In genomic region chr16:23993351-23994321, GRCm38 (mm10) we compare ENCODE assay signal across 10 mouse cellular contexts. TPM values are rescaled to one million over a fixed set of nuclear protein-coding genes. Genes with fewer than 3 reads are reported as not detected.
DNase-seq lines count a peak whose midpoint lies in the region; ATAC-seq lines count a peak whose summit lies in the region.
"Had no signal": no experiment of that assay in that cellular context is flagged by ENCODE, and none has a peak within 500 bp of the region (broad histone marks: within the 10 kb centered on the region; RNA-seq: fewer than 3 reads in every experiment).

No protein-coding gene starts in this region.

- no peaks in the 10 kb centered on the region for H3K9me3 ChIP-seq in embryonic facial prominence, embryonic 13.5 days
- H3K9me3 ChIP-seq in hindbrain, embryonic 12.5 days (replicated peaks), result no peaks in the 10 kb centered on the region

- H3K9ac ChIP-seq in embryonic facial prominence, embryonic 13.5 days, result no peak overlapping the region
- H3K9ac ChIP-seq in hindbrain, embryonic 12.5 days, result no peak overlapping the region

- ATAC-seq in embryonic facial prominence, embryonic 13.5 days (ENCODE audit: insufficient number of reproducible peaks, insufficient read depth, low FRiP score, low TSS enrichment, low read depth), result 0 out of 2 replicates have a peak, but pooled peaks have one; percentile 39
- peak; percentile 59 for ATAC-seq in megakaryocyte, adult 5-6 weeks (ENCODE audit: poor library complexity, severe bottlenecking)
- ATAC-seq in megakaryocyte-erythroid progenitor cell, adult 5-6 weeks (replicated peaks; ENCODE audit: low FRiP score, low TSS enrichment, poor library complexity, severe bottlenecking), result no peak
- no peak for ATAC-seq in hindbrain, embryonic 12.5 days (ENCODE audit: low FRiP score)

- no peaks in the 10 kb centered on the region for H3K27me3 ChIP-seq in embryonic facial prominence, embryonic 13.5 days
- H3K27me3 ChIP-seq in hindbrain, embryonic 12.5 days, result 0 out of 2 replicates have a peak, but pooled peaks cover 8% of the 10 kb centered on the region

- no peaks in the 10 kb centered on the region for H3K36me3 ChIP-seq in embryonic facial prominence, embryonic 13.5 days
- no peaks in the 10 kb centered on the region for H3K36me3 ChIP-seq in hindbrain, embryonic 12.5 days

- H3K4me2 ChIP-seq in embryonic facial prominence, embryonic 13.5 days, result peak overlapping the region; percentile 36; the same call in 1 of the 2 replicates
- no peak overlapping the region for H3K4me2 ChIP-seq in hindbrain, embryonic 12.5 days (replicated peaks)

- 41% methylated on average over 17 of the region's 17 CpGs for WGBS in embryonic facial prominence, embryonic 13.5 days
- WGBS in hindbrain, embryonic 12.5 days, result 57% methylated on average over 17 of the region's 17 CpGs

- H3K4me1 ChIP-seq in embryonic facial prominence, embryonic 13.5 days, result peaks cover 27% of the 10 kb centered on the region
- H3K4me1 ChIP-seq in hindbrain, embryonic 12.5 days, result 0 out of 2 replicates have a peak, but pooled peaks cover 8% of the 10 kb centered on the region

- peak; percentile 45 for DNase-seq in cerebellum, adult 9-10 months
- DNase-seq in cerebellum, postnatal 14 days, result no peak
- DNase-seq in kidney, postnatal 14 days, result peak; percentile 81
- no peak for DNase-seq in spleen, postnatal 4 days (ENCODE audit: low spot score in 2 of 2)
- DNase-seq: right cerebral cortex, postnatal 14 days had no signal

- H3K27ac ChIP-seq in embryonic facial prominence, embryonic 13.5 days, result no peak overlapping the region; the same call in 1 of the 2 replicates
- H3K27ac ChIP-seq in hindbrain, embryonic 12.5 days, result no peak overlapping the region

- no peak overlapping the region for H3K4me3 ChIP-seq in embryonic facial prominence, embryonic 13.5 days
- no peak overlapping the region for H3K4me3 ChIP-seq in hindbrain, embryonic 12.5 days

RNA-seq across cellular contexts. Expression of gene Bcl6, which starts 5.0 kb away (rescaled TPM):
- 1.8 TPM in 2 replicates for polyA plus RNA-seq in embryonic facial prominence, embryonic 13.5 days (2015; fragmentation: Nextera tagmentation; extraction: Ambion mirVana)
- total RNA-seq in megakaryocyte, adult 5-6 weeks (2015), result 31.7 and 35.0 TPM in 2 replicates
- total RNA-seq in megakaryocyte, adult 5-6 weeks (2017), result 22.1 and 23.4 TPM in 2 replicates
- 1.2 TPM in 1 of 2 replicates, not detected in the other for total RNA-seq in megakaryocyte-erythroid progenitor cell, adult 5-6 weeks (2014; fragmentation: Nextera tagmentation)
- 0.61 and 1.3 TPM in 2 replicates for total RNA-seq in megakaryocyte-erythroid progenitor cell, adult 5-6 weeks (2017)
- polyA plus RNA-seq in hindbrain, embryonic 12.5 days (2016; fragmentation: Nextera tagmentation; extraction: Ambion mirVana), result 0.12 and 0.18 TPM in 2 replicates

RNA-seq across cellular contexts. Expression of gene Gm37419, which starts 5.4 kb away (rescaled TPM):
- not detected in 2 replicates for polyA plus RNA-seq in embryonic facial prominence, embryonic 13.5 days (2015; fragmentation: Nextera tagmentation; extraction: Ambion mirVana)
- not detected in 2 replicates for total RNA-seq in megakaryocyte, adult 5-6 weeks (2015)
- not detected in 2 replicates for total RNA-seq in megakaryocyte, adult 5-6 weeks (2017)
- not detected in 2 replicates for total RNA-seq in megakaryocyte-erythroid progenitor cell, adult 5-6 weeks (2014; fragmentation: Nextera tagmentation)
- total RNA-seq in megakaryocyte-erythroid progenitor cell, adult 5-6 weeks (2017), result not detected in 2 replicates
- not detected in 2 replicates for polyA plus RNA-seq in hindbrain, embryonic 12.5 days (2016; fragmentation: Nextera tagmentation; extraction: Ambion mirVana)
- total RNA-seq: layer of hippocampus, adult 18-20 months had no signal

Comparison
In these comparisons a context has a peak if more than half of its experiments do, and no peak if none do; other contexts are left out.
1. DNase-seq: peak in cerebellum, adult 9-10 months (single experiment) and kidney, postnatal 14 days (single experiment); none in cerebellum, postnatal 14 days (0 of 2) and spleen, postnatal 4 days (0 of 2).
2. ATAC-seq: peak in embryonic facial prominence, embryonic 13.5 days (single experiment) and megakaryocyte, adult 5-6 weeks (single experiment); none in megakaryocyte-erythroid progenitor cell, adult 5-6 weeks (single experiment) and hindbrain, embryonic 12.5 days (single experiment).
3. RNA of gene Bcl6, which starts 5.0 kb away (total RNA-seq): 22.1 to 35.0 TPM in megakaryocyte, adult 5-6 weeks; 0.61 to 1.3 TPM in megakaryocyte-erythroid progenitor cell, adult 5-6 weeks; every median in the first group is over 10 times any median in the second.